Mouse (Mus musculus) lung, adult 2 months (tissue): Measurements from ENCODE around the gene Sprr4. TPM values are rescaled to one million over a fixed set of nuclear protein-coding genes. Genes with fewer than 3 reads are reported as not detected.

ENCODE experiments used
- DNase-seq: peaks from one replicate; pipeline ENCODE4 v3.0.0; 2022
- H3K4me1 ChIP-seq: fragments of 200-500 bp; 2 replicates; pipeline ENCODE4 v1.6.1; 2011; ENCODE audit warnings: low read length; ENCODE audit not compliant: control insufficient read depth, insufficient read depth
- H3K4me3 ChIP-seq: fragments of 200-500 bp; replicated peaks from 2 replicates; pipeline ENCODE3; 2011; ENCODE audit warnings: low read depth, mild to moderate bottlenecking, control low read depth, low read length; ENCODE audit errors: extremely low read depth
- CTCF ChIP-seq: fragments of 200-500 bp; IDR thresholded peaks from 2 replicates; pipeline ENCODE4 v1.5.1; 2011; ENCODE audit warnings: mild to moderate bottlenecking, low read length, control low read depth; ENCODE audit not compliant: insufficient read depth
- POLR2A ChIP-seq: fragments of 200-500 bp; IDR thresholded peaks from 2 replicates; pipeline ENCODE4 v1.6.1; 2011; ENCODE audit warnings: low read depth, mild to moderate bottlenecking, control low read depth, low read length, borderline replicate concordance; ENCODE audit errors: extremely low read depth
- WGBS: fragments of 180-500 bp; shearing (Covaris S2); methylation state at CpG from one replicate; pipeline ENCODE4 v1.1.7; 2018; 5-methylcytosine and 5-hydroxymethylcytosine counted together
- polyA plus RNA-seq: library from polyadenylated mRNA; depleted of rRNA; stranded (reverse); fragments of >200 nt; gene quantifications from 2 replicates; pipeline ENCODE4 v1.2.3, GENCODE M21; 2012; rRNA removed

Sprr4 gene
- polyA plus RNA-seq, 1 experiment, result not detected

GRCm38 (mm10) chr3:92466576-92466975 lies 33.7 kb downstream of the Sprr4 start:
- TF ChIP-seq CTCF (no peak), POLR2A (no peak)
- H3K4me1 ChIP-seq, result no peaks in the 10 kb centered on the region
- WGBS, result 55% methylated on average over 1 of the region's 1 CpGs
- no peak for DNase-seq
- H3K4me3 ChIP-seq, result no peak overlapping the region

- DNase-seq, result no peak
- WGBS, result 45% methylated on average over 2 of the region's 2 CpGs
- no peak for TF ChIP-seq POLR2A
- TF ChIP-seq CTCF, result no peak
These were observed 41.7 kb downstream of the Sprr4 start, which contains the start of gene Sprr3 for GRCm38 (mm10) chr3:92458620-92459019. Sprr3 (minus strand) TSS chr3:92458720.

GRCm38 (mm10) chr3:92455151-92455550 lies 45.1 kb downstream of the Sprr4 start:
- Histone ChIP-seq H3K4me1 (no peaks in the 10 kb centered on the region), H3K4me3 (no peak overlapping the region)
- DNase-seq, result no peak
- WGBS, result 61% methylated on average over 5 of the region's 5 CpGs
- no peak for TF ChIP-seq CTCF
- no peak for TF ChIP-seq POLR2A

More at GRCm38 (mm10) chr3:92458620-92459019, 41.7 kb downstream of the Sprr4 start, which contains the start of gene Sprr3:
- no peak within 1 kb of the TSS for H3K4me3 ChIP-seq
- H3K4me1 ChIP-seq, result no peaks in the 10 kb centered on the region

Other genes with a start within 250 kb of the Sprr4 start
- 2.4 and 3.5 TPM in 2 replicates for gene Sprr2a3, start 215.1 kb downstream of the Sprr4 start, polyA plus RNA-seq
- gene Sprr2b, start 183.9 kb downstream of the Sprr4 start, polyA plus RNA-seq, result not detected in 2 replicates
- gene Sprr2d, start 161.4 kb downstream of the Sprr4 start, polyA plus RNA-seq, result 0.20 TPM in 1 of 2 replicates, not detected in the other
- not detected in 2 replicates for gene Sprr2e, start 148.3 kb downstream of the Sprr4 start, polyA plus RNA-seq
- not detected in 2 replicates for gene Sprr2f, start 135.3 kb downstream of the Sprr4 start, polyA plus RNA-seq
- gene Sprr2h, start 114.8 kb downstream of the Sprr4 start, polyA plus RNA-seq, result 0.46 TPM in 1 of 2 replicates, not detected in the other
- 1.1 TPM in 1 of 2 replicates, not detected in the other for gene Sprr2i, start 92.5 kb downstream of the Sprr4 start, polyA plus RNA-seq
- gene Sprr2j-ps, start 82.4 kb downstream of the Sprr4 start, polyA plus RNA-seq, result 6.1 TPM in 1 of 2 replicates, not detected in the other
- gene Gm9774, start 71.1 kb downstream of the Sprr4 start, polyA plus RNA-seq, result 5.0 and 6.3 TPM in 2 replicates
- 1.1 TPM in 1 of 2 replicates, not detected in the other for gene Sprr2k, start 67.9 kb downstream of the Sprr4 start, polyA plus RNA-seq
- gene Sprr1b, start 61.7 kb downstream of the Sprr4 start, polyA plus RNA-seq, result 48.2 TPM in 1 of 2 replicates, not detected in the other
- 0.12 and 568 TPM in 2 replicates for gene Sprr3, start 41.8 kb downstream of the Sprr4 start, polyA plus RNA-seq
- 5.1 and 220 TPM in 2 replicates for gene Sprr1a, start 14.6 kb downstream of the Sprr4 start, polyA plus RNA-seq
- gene 2310046K23Rik, start 34.0 kb upstream of the Sprr4 start, polyA plus RNA-seq, result 2.3 TPM in 1 of 2 replicates, not detected in the other
- 0.16 and 0.24 TPM in 2 replicates for gene Ivl, start 73.2 kb upstream of the Sprr4 start, polyA plus RNA-seq
- 0.92 TPM in 1 of 2 replicates, not detected in the other for gene Smcp, start 88.5 kb upstream of the Sprr4 start, polyA plus RNA-seq
- 1.3 TPM in 1 of 2 replicates, not detected in the other for gene 2210017I01Rik, start 107.0 kb upstream of the Sprr4 start, polyA plus RNA-seq
- not detected in 2 replicates for gene Lce6a, start 121.2 kb upstream of the Sprr4 start, polyA plus RNA-seq
- gene Lce1a1, start 147.8 kb upstream of the Sprr4 start, polyA plus RNA-seq, result 47.3 TPM in 1 of 2 replicates, not detected in the other
- gene Lce1b, start 156.4 kb upstream of the Sprr4 start, polyA plus RNA-seq, result 67.0 TPM in 1 of 2 replicates, not detected in the other
- 74.9 TPM in 1 of 2 replicates, not detected in the other for gene Lce1a2, start 169.8 kb upstream of the Sprr4 start, polyA plus RNA-seq
- 0.18 and 55.3 TPM in 2 replicates for gene Lce1c, start 178.8 kb upstream of the Sprr4 start, polyA plus RNA-seq
- 77.1 TPM in 1 of 2 replicates, not detected in the other for gene Lce1d, start 186.7 kb upstream of the Sprr4 start, polyA plus RNA-seq
- gene Lce1e, start 208.6 kb upstream of the Sprr4 start, polyA plus RNA-seq, result 25.3 TPM in 1 of 2 replicates, not detected in the other
- gene Lce1f, start 219.9 kb upstream of the Sprr4 start, polyA plus RNA-seq, result 38.2 TPM in 1 of 2 replicates, not detected in the other
- gene Gm38119, start 238.6 kb upstream of the Sprr4 start, polyA plus RNA-seq, result 0.34 TPM in 1 of 2 replicates, not detected in the other